Mouse (Mus musculus): Measurements from ENCODE around the gene Pkig.

- TF ChIP-seq CTCF (IDR thresholded peaks at IDR 0.05; ENCODE audit: insufficient read depth, low read depth, low read length) (no peak), POLR2A (IDR thresholded peaks at IDR 0.05; ENCODE audit: insufficient read depth, low read depth, low read length) (no peak)
Measured at GRCm38 (mm10) chr2:163690409-163691304, 32.5 kb downstream of the Pkig start.

Data from olfactory bulb, adult 2 months (tissue).